Mouse (Mus musculus) megakaryocyte, embryonic 14.5 days (primary cell): ENCODE results near the gene Dnajc14. TPM values are rescaled to one million over a fixed set of nuclear protein-coding genes. Genes with fewer than 3 reads are reported as not detected.

ENCODE experiments used
- H3K27me3 ChIP-seq: replicated peaks from 2 replicates; pipeline ENCODE3; 2012; ENCODE audit warnings: inconsistent platforms
- H3K36me3 ChIP-seq: replicated peaks from 2 replicates; pipeline ENCODE3; 2012; ENCODE audit warnings: low read length, inconsistent platforms, mixed read lengths
- H3K4me1 ChIP-seq: 2 replicates; pipeline ENCODE4 v1.6.1; 2012; ENCODE audit warnings: inconsistent platforms
- H3K4me3 ChIP-seq: replicated peaks from 2 replicates; pipeline ENCODE3; 2012; ENCODE audit warnings: moderate library complexity, mild to moderate bottlenecking, inconsistent platforms
- H3K9me3 ChIP-seq: 2 replicates; pipeline ENCODE4 v1.6.1; 2012; ENCODE audit warnings: inconsistent platforms
- FLI1 ChIP-seq: IDR thresholded peaks from 2 replicates; pipeline ENCODE4 v1.6.1; 2012; ENCODE audit warnings: low read length, inconsistent platforms, mixed read lengths
- GATA1 ChIP-seq: IDR thresholded peaks from 3 replicates; pipeline ENCODE4 v1.6.1; 2012; ENCODE audit warnings: mixed read lengths, low read length, inconsistent platforms, borderline replicate concordance
- polyA plus RNA-seq: library from polyadenylated mRNA; stranded (reverse); fragments of >175 nt; gene quantifications from 2 replicates; pipeline ENCODE4 v1.2.3, GENCODE M21; 2012; ENCODE audit warnings: low replicate concordance; ENCODE audit not compliant: insufficient read depth

Dnajc14 gene
- polyA plus RNA-seq, 1 experiment = 13.4 TPM

- H3K36me3 ChIP-seq = peaks cover 96% of the 10 kb centered on the region
- no peak for TF ChIP-seq FLI1
- no peak for TF ChIP-seq GATA1
Measured at GRCm38 (mm10) chr10:128845516-128845915, 41.7 kb downstream of the Dnajc14 start.

GRCm38 (mm10) chr10:128846664-128847063 lies 42.8 kb downstream of the Dnajc14 start:
- Histone ChIP-seq H3K27me3 (no peaks in the 10 kb centered on the region), H3K4me1 (peaks cover 14% of the 10 kb centered on the region; the same call in 1 of the 2 replicates), H3K4me3 (no peak overlapping the region), H3K36me3 (peaks cover 94% of the 10 kb centered on the region), H3K9me3 (no peaks in the 10 kb centered on the region)
- no peak for TF ChIP-seq FLI1
- no peak for TF ChIP-seq GATA1

More at GRCm38 (mm10) chr10:128845516-128845915, 41.7 kb downstream of the Dnajc14 start:
- Histone ChIP-seq H3K9me3 (no peaks in the 10 kb centered on the region), H3K27me3 (no peaks in the 10 kb centered on the region), H3K4me1 (peaks cover 14% of the 10 kb centered on the region; the same call in 1 of the 2 replicates), H3K4me3 (no peak overlapping the region)

- Histone ChIP-seq H3K36me3 (peaks cover 94% of the 10 kb centered on the region), H3K27me3 (no peaks in the 10 kb centered on the region), H3K4me1 (peaks cover 14% of the 10 kb centered on the region; the same call in 1 of the 2 replicates), H3K9me3 (no peaks in the 10 kb centered on the region), H3K4me3 (no peak overlapping the region)
- TF ChIP-seq FLI1 = no peak
- TF ChIP-seq GATA1 = no peak
Measured at GRCm38 (mm10) chr10:128848426-128848825, 44.6 kb downstream of the Dnajc14 start.

- H3K4me3 ChIP-seq = no peak overlapping the region
- no peaks in the 10 kb centered on the region for H3K9me3 ChIP-seq
- peaks cover 14% of the 10 kb centered on the region; the same call in 1 of the 2 replicates for H3K4me1 ChIP-seq
- no peak for TF ChIP-seq FLI1
- TF ChIP-seq GATA1 = no peak
- peaks cover 84% of the 10 kb centered on the region for H3K36me3 ChIP-seq
- H3K27me3 ChIP-seq = no peaks in the 10 kb centered on the region
Measured at GRCm38 (mm10) chr10:128850339-128850738, 46.5 kb downstream of the Dnajc14 start.

GRCm38 (mm10) chr10:128861176-128861575 lies 57.3 kb downstream of the Dnajc14 start:
- H3K27me3 ChIP-seq = no peaks in the 10 kb centered on the region
- no peak for TF ChIP-seq FLI1
- no peak for TF ChIP-seq GATA1
- H3K9me3 ChIP-seq = no peaks in the 10 kb centered on the region
- no peak overlapping the region for H3K4me3 ChIP-seq
- peaks cover 9% of the 10 kb centered on the region; the same call in 1 of the 2 replicates for H3K4me1 ChIP-seq
- peaks cover 82% of the 10 kb centered on the region for H3K36me3 ChIP-seq

- Histone ChIP-seq H3K4me3 (no peak overlapping the region), H3K36me3 (peaks cover 86% of the 10 kb centered on the region)
Measured at GRCm38 (mm10) chr10:128866042-128866441, 62.2 kb downstream of the Dnajc14 start.

GRCm38 (mm10) chr10:128866518-128866917 lies 62.7 kb downstream of the Dnajc14 start:
- Histone ChIP-seq H3K4me1 (peaks cover 8% of the 10 kb centered on the region), H3K9me3 (no peaks in the 10 kb centered on the region), H3K27me3 (no peaks in the 10 kb centered on the region), H3K36me3 (peaks cover 86% of the 10 kb centered on the region), H3K4me3 (no peak overlapping the region)
- TF ChIP-seq FLI1 = no peak
- TF ChIP-seq GATA1 = no peak

More at GRCm38 (mm10) chr10:128866042-128866441, 62.2 kb downstream of the Dnajc14 start:
- H3K4me1 ChIP-seq = peaks cover 6% of the 10 kb centered on the region
- TF ChIP-seq GATA1 (no peak), FLI1 (no peak)
- H3K27me3 ChIP-seq = no peaks in the 10 kb centered on the region
- H3K9me3 ChIP-seq = no peaks in the 10 kb centered on the region

Other genes with a start within 250 kb of the Dnajc14 start
- 407 and 451 TPM in 2 replicates for gene Pa2g4, start 238.1 kb upstream of the Dnajc14 start, polyA plus RNA-seq
- 0.08 TPM in 1 of 2 replicates, not detected in the other for gene Erbb3, start 214.4 kb upstream of the Dnajc14 start, polyA plus RNA-seq
- 3,363 and 5,964 TPM in 2 replicates for gene Rps26, start 177.3 kb upstream of the Dnajc14 start, polyA plus RNA-seq
- 0.37 TPM in 1 of 2 replicates, not detected in the other for gene Ikzf4, start 158.1 kb upstream of the Dnajc14 start, polyA plus RNA-seq
- gene Suox, start 130.0 kb upstream of the Dnajc14 start, polyA plus RNA-seq = 0.36 TPM in 1 of 2 replicates, not detected in the other
- gene Rab5b, start 107.8 kb upstream of the Dnajc14 start, polyA plus RNA-seq = 3.1 and 11.0 TPM in 2 replicates
- gene Pmel, start 99.9 kb upstream of the Dnajc14 start, polyA plus RNA-seq = 0.20 TPM in 1 of 2 replicates, not detected in the other
- gene Cdk2, start 99.0 kb upstream of the Dnajc14 start, polyA plus RNA-seq = 3.6 and 5.7 TPM in 2 replicates
- 2.8 and 4.7 TPM in 2 replicates for gene Dgka, start 59.2 kb upstream of the Dnajc14 start, polyA plus RNA-seq
- gene Pym1, start 56.2 kb upstream of the Dnajc14 start, polyA plus RNA-seq = 123 and 134 TPM in 2 replicates
- 3.4 TPM in 1 of 2 replicates, not detected in the other for gene Mmp19, start 13.2 kb upstream of the Dnajc14 start, polyA plus RNA-seq
- gene Tmem198b, start 308 bp downstream of the Dnajc14 start, polyA plus RNA-seq = 0.95 and 2.0 TPM in 2 replicates
- 13.5 TPM in 1 of 2 replicates, not detected in the other for gene Sarnp, start 13.3 kb downstream of the Dnajc14 start, polyA plus RNA-seq
- 13.9 TPM in 1 of 2 replicates, not detected in the other for gene Ormdl2, start 17.6 kb downstream of the Dnajc14 start, polyA plus RNA-seq
- 0.18 TPM in 1 of 2 replicates, not detected in the other for gene Gdf11, start 87.7 kb downstream of the Dnajc14 start, polyA plus RNA-seq
- 17.7 and 57.2 TPM in 2 replicates for gene Cd63, start 96.9 kb downstream of the Dnajc14 start, polyA plus RNA-seq
- gene Rdh5, start 118.8 kb downstream of the Dnajc14 start, polyA plus RNA-seq = 15.8 and 37.7 TPM in 2 replicates
- gene Bloc1s1, start 120.0 kb downstream of the Dnajc14 start, polyA plus RNA-seq = 56.5 and 587 TPM in 2 replicates
- 1.1 and 1.9 TPM in 2 replicates for gene Itga7, start 129.8 kb downstream of the Dnajc14 start, polyA plus RNA-seq
- gene Mettl7b, start 156.9 kb downstream of the Dnajc14 start, polyA plus RNA-seq = not detected in 2 replicates
- gene Olfr9, start 185.4 kb downstream of the Dnajc14 start, polyA plus RNA-seq = not detected in 2 replicates
- not detected in 2 replicates for gene Olfr763, start 206.7 kb downstream of the Dnajc14 start, polyA plus RNA-seq
- gene Olfr764-ps1, start 235.8 kb downstream of the Dnajc14 start, polyA plus RNA-seq = not detected in 2 replicates
- not detected in 2 replicates for gene Olfr765, start 245.9 kb downstream of the Dnajc14 start, polyA plus RNA-seq